Mouse (Mus musculus) intestine, embryonic 16.5 days (tissue): ENCODE measurements around the gene Mtcl1. TPM values are rescaled to one million over a fixed set of nuclear protein-coding genes. Genes with fewer than 3 reads are reported as not detected.

Source experiments
- ATAC-seq: fragments of 200-750 bp; cut with Nextera tagmentation; 2 replicates; pipeline ENCODE4 v1.8.0; 2017; ENCODE audit warnings: moderate TSS enrichment, moderate library complexity
- H3K27ac ChIP-seq: fragments of 300-500 bp; sonication (generic); 2 replicates; pipeline ENCODE4 v1.5.1; 2014; ENCODE audit warnings: mild to moderate bottlenecking, low read length
- H3K27me3 ChIP-seq: fragments of 300-500 bp; sonication (generic); replicated peaks from 2 replicates; pipeline ENCODE4 v1.6.1; 2014; ENCODE audit warnings: low read length, control low read depth, mixed read lengths; ENCODE audit not compliant: control insufficient read depth, insufficient read depth
- H3K36me3 ChIP-seq: fragments of 300-500 bp; sonication (generic); 2 replicates; pipeline ENCODE4 v1.6.1; 2014; ENCODE audit warnings: low read length, control low read depth; ENCODE audit not compliant: control insufficient read depth, insufficient read depth
- H3K4me1 ChIP-seq: fragments of 300-500 bp; sonication (generic); 2 replicates; pipeline ENCODE4 v1.6.1; 2014; ENCODE audit warnings: low read length, control low read depth, mixed read lengths; ENCODE audit not compliant: control insufficient read depth, insufficient read depth
- H3K4me2 ChIP-seq: fragments of 300-500 bp; sonication (generic); 2 replicates; pipeline ENCODE4 v1.6.1; 2014; ENCODE audit warnings: low read depth, low read length, control low read depth
- H3K4me3 ChIP-seq: fragments of 300-500 bp; sonication (generic); 2 replicates; pipeline ENCODE4 v1.5.1; 2014; ENCODE audit warnings: mild to moderate bottlenecking, low read length
- H3K9ac ChIP-seq: fragments of 300-500 bp; sonication (generic); 2 replicates; pipeline ENCODE4 v1.6.1; 2014; ENCODE audit warnings: low read depth, low read length
- H3K9me3 ChIP-seq: fragments of 300-500 bp; sonication (generic); 2 replicates; pipeline ENCODE4 v1.6.1; 2016; ENCODE audit warnings: low read length, control low read depth; ENCODE audit not compliant: control insufficient read depth
- WGBS: fragments of 180-500 bp; shearing (Covaris S2); extraction: QIAGEN DNeasy Blood & Tissue Kit; methylation state at CpG from one replicate; pipeline ENCODE4 v1.1.7; 2014; 5-methylcytosine and 5-hydroxymethylcytosine counted together
- polyA plus RNA-seq: library from polyadenylated mRNA; unstranded; fragments of >200 nt; fragmentation: Nextera tagmentation; extraction: Ambion mirVana; gene quantifications from 2 replicates; pipeline ENCODE4 v1.2.1, GENCODE M21; 2015

Gene Mtcl1
- polyA plus RNA-seq, 1 experiment from 2014 or later = 4.1 TPM

GRCm38 (mm10) chr17:66342932-66343331, 106.6 kb downstream of the Mtcl1 start:
- ATAC-seq = no peak
- H3K9ac ChIP-seq = no peak overlapping the region
- no peak overlapping the region for H3K4me3 ChIP-seq
- WGBS = 93% methylated on average over 18 of the region's 18 CpGs
- 0 out of 2 replicates have a peak, but pooled peaks cover 2% of the 10 kb centered on the region for H3K36me3 ChIP-seq
- no peaks in the 10 kb centered on the region for H3K9me3 ChIP-seq
- H3K27ac ChIP-seq = no peak overlapping the region
- H3K27me3 ChIP-seq = no peaks in the 10 kb centered on the region
- H3K4me1 ChIP-seq = no peaks in the 10 kb centered on the region
- H3K4me2 ChIP-seq = no peak overlapping the region

- H3K36me3 ChIP-seq = 0 out of 2 replicates have a peak, but pooled peaks cover 2% of the 10 kb centered on the region
- 73% methylated on average over 6 of the region's 6 CpGs for WGBS
- H3K27me3 ChIP-seq = no peaks in the 10 kb centered on the region
- H3K9me3 ChIP-seq = no peaks in the 10 kb centered on the region
- no peak overlapping the region for H3K9ac ChIP-seq
- no peak for ATAC-seq
- no peak overlapping the region for H3K4me3 ChIP-seq
- H3K4me2 ChIP-seq = no peak overlapping the region
- H3K27ac ChIP-seq = no peak overlapping the region
- no peaks in the 10 kb centered on the region for H3K4me1 ChIP-seq
Measured at GRCm38 (mm10) chr17:66341670-66342069, 107.9 kb downstream of the Mtcl1 start.

DNA sequence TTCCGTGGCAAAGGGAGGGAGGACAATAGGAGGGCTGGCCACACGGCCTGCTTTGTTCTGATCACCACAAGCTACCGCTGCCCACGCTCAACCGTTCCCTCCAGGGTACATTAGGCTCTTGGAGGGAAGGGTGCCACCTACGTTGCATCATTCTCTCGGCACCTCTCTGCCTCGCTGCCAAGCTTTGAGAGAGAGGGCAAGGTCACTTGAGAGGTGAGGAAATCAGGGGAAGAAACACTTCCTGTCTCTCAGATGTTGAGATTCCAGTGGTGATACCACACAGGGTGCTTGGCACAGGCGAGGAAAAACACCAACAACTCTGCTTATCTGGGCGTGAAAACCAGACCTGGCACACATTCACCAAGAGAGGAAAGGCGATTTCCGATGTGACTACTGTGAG, 108.8 kb downstream of the Mtcl1 start:
- Histone ChIP-seq H3K36me3 (0 out of 2 replicates have a peak, but pooled peaks cover 2% of the 10 kb centered on the region), H3K9me3 (no peaks in the 10 kb centered on the region), H3K9ac (no peak overlapping the region), H3K27me3 (no peaks in the 10 kb centered on the region), H3K4me2 (no peak overlapping the region), H3K27ac (no peak overlapping the region), H3K4me1 (no peaks in the 10 kb centered on the region), H3K4me3 (no peak overlapping the region)
- no peak for ATAC-seq
- WGBS = 86% methylated on average over 12 of the region's 12 CpGs

DNA sequence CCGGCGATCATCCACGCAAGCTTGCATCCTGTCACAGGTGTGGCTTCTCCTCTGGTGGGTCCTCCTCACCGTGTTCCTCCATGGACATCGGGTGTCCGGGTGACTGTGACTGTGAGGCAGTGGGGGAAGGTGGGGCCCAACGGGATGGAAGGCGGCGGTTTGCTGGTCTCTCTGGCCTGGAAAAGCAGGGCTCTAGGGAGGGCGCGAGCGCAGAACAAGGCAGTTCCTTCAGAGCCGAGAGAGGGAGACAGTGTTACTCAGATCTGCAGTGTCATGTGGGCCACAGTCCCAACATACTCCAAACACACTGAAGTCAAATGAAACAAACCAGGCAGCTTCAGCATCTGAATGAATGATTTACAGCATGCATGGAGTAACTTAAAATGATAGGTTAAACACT, 111.6 kb downstream of the Mtcl1 start:
- Histone ChIP-seq H3K4me1 (no peaks in the 10 kb centered on the region), H3K4me2 (no peak overlapping the region), H3K9me3 (no peaks in the 10 kb centered on the region), H3K4me3 (no peak overlapping the region), H3K36me3 (no peaks in the 10 kb centered on the region), H3K27me3 (no peaks in the 10 kb centered on the region), H3K9ac (no peak overlapping the region), H3K27ac (no peak overlapping the region)
- WGBS = 88% methylated on average over 13 of the region's 13 CpGs
- ATAC-seq = no peak

GRCm38 (mm10) chr17:66335568-66335967, 114.0 kb downstream of the Mtcl1 start:
- H3K4me2 ChIP-seq = no peak overlapping the region
- no peak for ATAC-seq
- H3K4me3 ChIP-seq = no peak overlapping the region
- H3K9ac ChIP-seq = no peak overlapping the region
- 91% methylated on average over 10 of the region's 10 CpGs for WGBS
- no peaks in the 10 kb centered on the region for H3K27me3 ChIP-seq
- no peaks in the 10 kb centered on the region for H3K36me3 ChIP-seq
- no peaks in the 10 kb centered on the region for H3K9me3 ChIP-seq
- no peaks in the 10 kb centered on the region for H3K4me1 ChIP-seq
- no peak overlapping the region for H3K27ac ChIP-seq

GRCm38 (mm10) chr17:66334894-66335293, 114.7 kb downstream of the Mtcl1 start:
- Histone ChIP-seq H3K4me3 (no peak overlapping the region), H3K4me1 (no peaks in the 10 kb centered on the region), H3K9me3 (no peaks in the 10 kb centered on the region), H3K36me3 (no peaks in the 10 kb centered on the region), H3K27ac (no peak overlapping the region), H3K27me3 (no peaks in the 10 kb centered on the region), H3K4me2 (no peak overlapping the region), H3K9ac (no peak overlapping the region)
- 72% methylated on average over 4 of the region's 4 CpGs for WGBS
- ATAC-seq = no peak

GRCm38 (mm10) chr17:66331207-66331606, 118.3 kb downstream of the Mtcl1 start:
- Histone ChIP-seq H3K36me3 (no peaks in the 10 kb centered on the region), H3K9ac (no peak overlapping the region), H3K27ac (no peak overlapping the region), H3K4me3 (no peak overlapping the region), H3K27me3 (no peaks in the 10 kb centered on the region), H3K4me1 (no peaks in the 10 kb centered on the region), H3K9me3 (no peaks in the 10 kb centered on the region), H3K4me2 (no peak overlapping the region)
- WGBS = 58% methylated on average over 6 of the region's 6 CpGs
- no peak for ATAC-seq

DNA sequence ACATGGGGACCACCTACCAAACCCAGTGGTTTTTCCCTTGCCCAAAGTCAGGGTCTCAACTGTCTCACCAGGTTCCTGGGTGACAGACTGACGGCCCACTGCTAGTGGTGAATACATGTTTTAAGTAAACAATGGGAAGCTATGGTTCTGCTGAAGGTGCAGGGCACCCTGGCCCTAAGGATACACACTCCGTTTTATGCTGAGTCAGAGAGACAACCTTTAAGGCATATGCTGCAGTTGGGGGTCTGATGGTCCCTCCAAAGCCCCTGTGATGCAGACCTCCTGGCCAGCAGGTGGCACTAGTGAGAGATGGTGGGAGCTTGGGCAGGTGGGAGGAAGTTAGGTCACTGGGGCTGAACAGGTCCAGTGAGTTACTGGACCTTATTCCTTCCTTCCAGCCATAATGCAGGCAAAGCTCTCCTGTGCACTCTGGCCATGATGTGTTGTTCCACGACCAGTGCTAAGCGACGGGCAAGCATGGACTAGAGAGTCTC, 123.0 kb downstream of the Mtcl1 start:
- H3K9ac ChIP-seq = no peak overlapping the region
- 86% methylated on average over 5 of the region's 5 CpGs for WGBS
- H3K9me3 ChIP-seq = no peaks in the 10 kb centered on the region
- peaks cover 5% of the 10 kb centered on the region for H3K4me1 ChIP-seq
- no peak overlapping the region for H3K4me2 ChIP-seq
- no peak for ATAC-seq
- no peak overlapping the region for H3K4me3 ChIP-seq
- H3K27ac ChIP-seq = no peak overlapping the region
- H3K36me3 ChIP-seq = no peaks in the 10 kb centered on the region
- H3K27me3 ChIP-seq = no peaks in the 10 kb centered on the region

DNA sequence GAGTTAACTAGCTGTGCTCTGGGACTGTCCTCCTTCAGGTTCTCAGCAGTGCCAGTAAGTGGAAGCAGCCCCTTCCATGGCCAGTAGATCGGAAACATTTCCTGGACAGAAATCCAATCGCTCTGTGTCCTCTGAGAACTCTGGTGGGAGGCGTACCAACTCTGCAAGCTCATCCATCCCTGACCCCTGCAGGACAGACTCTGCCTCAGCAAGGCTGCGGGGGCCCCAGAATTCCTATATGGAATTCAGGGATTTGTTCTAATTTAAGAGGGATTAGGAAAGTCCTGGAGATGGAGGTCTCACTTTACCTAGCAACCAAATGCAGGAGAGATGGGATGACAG, 123.4 kb downstream of the Mtcl1 start:
- Histone ChIP-seq H3K27me3 (no peaks in the 10 kb centered on the region), H3K9ac (no peak overlapping the region), H3K36me3 (no peaks in the 10 kb centered on the region), H3K27ac (no peak overlapping the region), H3K9me3 (no peaks in the 10 kb centered on the region), H3K4me2 (no peak overlapping the region), H3K4me1 (peaks cover 7% of the 10 kb centered on the region), H3K4me3 (no peak overlapping the region)
- WGBS = 76% methylated on average over 4 of the region's 4 CpGs
- ATAC-seq = no peak

DNA sequence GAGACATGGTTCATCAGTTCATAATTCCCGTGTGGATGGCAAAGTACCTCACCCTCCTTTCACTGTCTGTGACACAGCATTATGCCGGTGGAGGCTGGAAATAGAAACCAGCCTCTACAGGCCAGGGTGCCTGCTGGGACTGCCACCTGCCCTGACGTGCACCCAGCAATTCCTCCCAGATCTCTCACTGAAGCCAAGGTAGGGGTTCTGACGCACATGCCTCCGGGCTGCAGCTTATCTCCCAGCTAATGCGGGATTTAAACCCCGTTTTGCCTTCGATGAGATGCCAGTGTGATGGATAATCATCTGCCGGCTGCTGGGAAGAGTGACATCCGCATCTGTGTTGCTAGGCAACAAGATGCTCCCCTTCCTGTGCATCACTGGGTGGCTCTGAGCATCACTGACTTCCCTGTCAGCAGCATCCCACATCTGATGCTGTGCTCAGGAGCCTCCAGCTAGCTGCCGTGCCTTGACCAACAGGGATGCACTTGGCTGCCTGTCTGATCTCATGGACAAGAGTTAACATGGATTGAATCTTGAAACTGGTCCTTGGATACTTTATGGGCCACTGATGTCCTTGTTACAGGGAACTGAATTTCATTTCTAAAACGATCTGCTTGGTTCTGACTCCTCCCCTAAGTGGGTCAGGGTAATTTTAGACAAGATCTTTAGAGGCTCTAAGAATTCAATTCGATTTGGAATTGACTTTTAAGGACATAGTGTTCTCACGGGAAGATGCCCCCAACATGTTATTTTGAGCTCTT, 123.9 kb downstream of the Mtcl1 start:
- no peak overlapping the region for H3K27ac ChIP-seq
- ATAC-seq = no peak
- no peak overlapping the region for H3K4me2 ChIP-seq
- H3K36me3 ChIP-seq = no peaks in the 10 kb centered on the region
- WGBS = 49% methylated on average over 14 of the region's 14 CpGs
- peaks cover 7% of the 10 kb centered on the region for H3K4me1 ChIP-seq
- H3K27me3 ChIP-seq = no peaks in the 10 kb centered on the region
- H3K4me3 ChIP-seq = no peak overlapping the region
- H3K9me3 ChIP-seq = no peaks in the 10 kb centered on the region
- no peak overlapping the region for H3K9ac ChIP-seq
